ENCODE assay signal across 19 mouse cellular contexts in genomic region chr10:117898391-117898790, GRCm38 (mm10). TPM values are rescaled to one million over a fixed set of nuclear protein-coding genes. Genes with fewer than 3 reads are reported as not detected.
DNase-seq lines count a peak whose midpoint lies in the region; ATAC-seq lines count a peak whose summit lies in the region.
"Had no signal": no experiment of that assay in that cellular context is flagged by ENCODE, and none has a peak within 500 bp of the region (broad histone marks: within the 10 kb centered on the region; RNA-seq: fewer than 3 reads in every experiment).

No protein-coding gene starts in this region.

- H3K36me3 ChIP-seq in liver, embryonic 12.5 days, result no peaks in the 10 kb centered on the region
- no peaks in the 10 kb centered on the region for H3K36me3 ChIP-seq in liver, embryonic 11.5 days (ENCODE audit: control insufficient read depth, insufficient read depth, low read length)
- no peaks in the 10 kb centered on the region for H3K36me3 ChIP-seq in forebrain, embryonic 10.5 days (replicated peaks)
- H3K36me3 ChIP-seq: embryonic facial prominence, embryonic 12.5 days; forebrain, embryonic 12.5 days; heart, embryonic 13.5 days; hindbrain, embryonic 12.5 days; intestine, embryonic 15.5 days had no signal

- intact Hi-C loops in left cerebral cortex, postnatal 10 days (cut with DNase I), result no loop called here

- no peak overlapping the region for H3K27ac ChIP-seq in liver, embryonic 12.5 days
- no peak overlapping the region for H3K27ac ChIP-seq in liver, embryonic 11.5 days (ENCODE audit: low read depth, low read length)
- H3K27ac ChIP-seq in forebrain, embryonic 10.5 days, result no peak overlapping the region
- H3K27ac ChIP-seq: embryonic facial prominence, embryonic 12.5 days; forebrain, embryonic 12.5 days; heart, embryonic 13.5 days; hindbrain, embryonic 12.5 days; intestine, embryonic 15.5 days had no signal

- H3K9ac ChIP-seq in liver, embryonic 12.5 days, result no peak overlapping the region
- H3K9ac ChIP-seq in liver, embryonic 11.5 days (ENCODE audit: low read depth, low read length), result no peak overlapping the region
- H3K9ac ChIP-seq: embryonic facial prominence, embryonic 12.5 days; forebrain, embryonic 12.5 days; heart, embryonic 13.5 days; hindbrain, embryonic 12.5 days; intestine, embryonic 15.5 days had no signal

- 75% methylated on average over 3 of the region's 3 CpGs for WGBS in liver, embryonic 12.5 days (ENCODE audit: insufficient replicate concordance)
- WGBS in liver, embryonic 11.5 days, result 80% methylated on average over 3 of the region's 3 CpGs
- 87% methylated on average over 3 of the region's 3 CpGs for WGBS in forebrain, embryonic 10.5 days

- no peak overlapping the region for H3K4me3 ChIP-seq in liver, embryonic 12.5 days
- no peak overlapping the region for H3K4me3 ChIP-seq in liver, embryonic 11.5 days (ENCODE audit: low read depth, low read length)
- H3K4me3 ChIP-seq in forebrain, embryonic 10.5 days, result no peak overlapping the region
- H3K4me3 ChIP-seq: embryonic facial prominence, embryonic 12.5 days; forebrain, embryonic 12.5 days; heart, embryonic 13.5 days; hindbrain, embryonic 12.5 days; intestine, embryonic 15.5 days had no signal

- H3K4me1 ChIP-seq in liver, embryonic 12.5 days, result peaks cover 20% of the 10 kb centered on the region; the same call in 1 of the 2 replicates
- no peaks in the 10 kb centered on the region; the same call in 1 of the 2 replicates for H3K4me1 ChIP-seq in liver, embryonic 11.5 days (replicated peaks; ENCODE audit: control insufficient read depth, insufficient read depth, low read length)
- H3K4me1 ChIP-seq in forebrain, embryonic 10.5 days, result peaks cover 13% of the 10 kb centered on the region
- H3K4me1 ChIP-seq: forebrain, embryonic 12.5 days; hindbrain, embryonic 12.5 days had no signal

- no peaks in the 10 kb centered on the region for H3K9me3 ChIP-seq in liver, embryonic 12.5 days (replicated peaks)
- no peaks in the 10 kb centered on the region for H3K9me3 ChIP-seq in liver, embryonic 11.5 days (ENCODE audit: control insufficient read depth, low read length)
- no peaks in the 10 kb centered on the region for H3K9me3 ChIP-seq in forebrain, embryonic 10.5 days
- H3K9me3 ChIP-seq: embryonic facial prominence, embryonic 12.5 days; forebrain, embryonic 12.5 days; heart, embryonic 13.5 days; hindbrain, embryonic 12.5 days; intestine, embryonic 15.5 days had no signal

- no peak for DNase-seq in liver, embryonic 11.5 days (ENCODE audit: low spot score)
- DNase-seq in forebrain, embryonic 10.5 days (ENCODE audit: extremely low spot score, low spot score), result no peak
- no peak for DNase-seq in left cerebral cortex, postnatal 10 days (ENCODE audit: extremely low spot score in 1 of 2, low spot score in 2 of 2)
- DNase-seq: adrenal gland, adult 8-10 months; cerebellum, adult 11-12 months; cerebellum, adult 9-10 months; cerebellum, postnatal 25 days; gastrocnemius, postnatal 14 days; heart, postnatal 36 days had no signal

- peaks cover 7% of the 10 kb centered on the region; the same call in 1 of the 2 replicates for H3K27me3 ChIP-seq in liver, embryonic 12.5 days (replicated peaks)
- H3K27me3 ChIP-seq in liver, embryonic 11.5 days (replicated peaks; ENCODE audit: control insufficient read depth, insufficient read depth, low read length), result no peaks in the 10 kb centered on the region
- H3K27me3 ChIP-seq in forebrain, embryonic 10.5 days (ENCODE audit: poor library complexity, severe bottlenecking), result no peaks in the 10 kb centered on the region
- H3K27me3 ChIP-seq: embryonic facial prominence, embryonic 12.5 days; forebrain, embryonic 12.5 days; hindbrain, embryonic 12.5 days; intestine, embryonic 15.5 days had no signal

- ATAC-seq in liver, embryonic 12.5 days, result 0 out of 2 replicates have a peak, but pooled peaks have one; percentile 5
- no peak for ATAC-seq in liver, embryonic 11.5 days (replicated peaks; ENCODE audit: low FRiP score)
- peak; percentile 44 for ATAC-seq in CD4-positive, CD25-positive, alpha-beta regulatory T cell, adult 4 months
- ATAC-seq in inflammation-experienced regulatory T-cells, adult 6 months, result peak; percentile 45
- ATAC-seq: forebrain, embryonic 16.5 days; hindbrain, embryonic 16.5 days; intestine, embryonic 15.5 days had no signal

- no peak overlapping the region for H3K4me2 ChIP-seq in liver, embryonic 12.5 days
- H3K4me2 ChIP-seq in liver, embryonic 11.5 days, result no peak overlapping the region
- H3K4me2 ChIP-seq: embryonic facial prominence, embryonic 12.5 days; forebrain, embryonic 12.5 days; heart, embryonic 13.5 days; hindbrain, embryonic 12.5 days; intestine, embryonic 15.5 days had no signal

RNA-seq across cellular contexts. Expression of gene Rap1b, which starts 52.6 kb away (rescaled TPM):
- polyA plus RNA-seq in liver, embryonic 12.5 days (2016; fragmentation: Nextera tagmentation; extraction: Ambion mirVana), result 174 and 185 TPM in 2 replicates
- polyA plus RNA-seq in liver, embryonic 11.5 days (2014; fragmentation: Nextera tagmentation; extraction: Ambion mirVana), result 252 and 292 TPM in 2 replicates
- 10 to 100 TPM; 58.0 to 90.0 TPM for polyA plus RNA-seq in CD4-positive, CD25-positive, alpha-beta regulatory T cell, adult 4 months (2017; shearing (Covaris generic))
- 100 to 1,000 TPM in 1 of 3 experiments, 10 to 100 TPM in 2; 60.4 to 128 (median 82.5) TPM for polyA plus RNA-seq in inflammation-experienced regulatory T-cells, adult 6 months (2017; shearing (Covaris generic))
- 136 and 141 TPM in 2 replicates for polyA plus RNA-seq in forebrain, embryonic 10.5 days (2016; fragmentation: Nextera tagmentation; extraction: Ambion mirVana)
- 10 to 100 TPM; 88.9 to 94.5 TPM for total RNA-seq in left cerebral cortex, postnatal 10 days (2021)
